Mouse (Mus musculus) monocyte, adult 2 months (primary cell): ENCODE results near the gene Cdyl.

ENCODE experiments used
- DNase-seq, 2 experiments: peaks; one replicate each; pipeline ENCODE4 v3.0.0; 2022; ENCODE audit warnings: low spot score in 2 of 2, low read depth in 1 of 2

Cdyl gene

DNA sequence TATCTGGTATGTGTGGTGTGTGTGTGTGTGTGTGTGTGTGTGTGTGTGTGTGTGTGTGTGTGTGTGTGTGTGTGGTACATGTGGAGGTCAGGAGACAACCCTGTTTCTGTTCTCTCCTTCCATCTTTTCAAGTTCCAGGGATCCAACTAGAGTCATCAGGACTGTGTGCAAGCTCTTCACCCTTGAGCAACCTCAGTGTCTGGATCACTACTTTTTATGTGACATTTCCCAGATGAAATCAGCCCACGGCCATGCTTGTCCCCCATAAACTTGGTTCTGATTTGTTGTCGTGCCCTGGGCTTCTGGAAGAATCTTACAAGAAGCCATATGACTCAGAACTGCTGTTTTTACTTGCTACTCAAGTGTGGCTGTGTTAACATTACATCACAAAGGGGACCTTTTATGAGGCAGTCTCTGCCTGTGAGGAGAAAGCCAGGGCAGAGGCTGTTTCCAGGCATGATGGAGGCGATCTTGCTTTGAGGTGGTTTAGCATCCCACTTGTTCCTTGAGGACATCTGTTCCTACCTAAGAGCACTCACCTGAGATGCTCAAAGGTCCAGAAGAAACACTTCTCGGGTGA, at the start of gene Cdyl:
Gene Cdyl, plus strand, starts transcription at position 428 of the 580 bp plus-strand sequence.
- no peak for DNase-seq

GRCm38 (mm10) chr13:35610718-35611117, 48.9 kb upstream of the Cdyl start:
- DNase-seq, result no peak

DNA sequence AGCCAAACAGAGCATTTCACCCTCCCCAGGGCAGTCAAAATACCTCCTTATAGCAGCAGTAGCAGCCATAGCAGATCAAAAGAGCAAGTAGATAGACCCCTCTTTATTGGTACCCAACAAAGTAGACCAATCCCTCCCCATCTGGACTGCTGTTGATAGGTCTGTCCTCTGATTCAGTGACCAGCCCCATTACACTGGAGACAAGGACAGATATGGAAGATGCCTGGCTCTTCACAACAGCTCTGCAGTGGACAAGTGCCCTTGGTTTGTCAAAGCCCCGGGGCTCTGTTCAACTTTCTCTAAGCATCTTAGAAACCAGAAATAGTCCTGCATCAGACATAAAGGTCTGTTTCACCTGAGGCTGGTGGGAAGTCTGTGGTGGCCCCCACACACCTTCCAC, 47.1 kb upstream of the Cdyl start:
- DNase-seq, result no peak

DNA sequence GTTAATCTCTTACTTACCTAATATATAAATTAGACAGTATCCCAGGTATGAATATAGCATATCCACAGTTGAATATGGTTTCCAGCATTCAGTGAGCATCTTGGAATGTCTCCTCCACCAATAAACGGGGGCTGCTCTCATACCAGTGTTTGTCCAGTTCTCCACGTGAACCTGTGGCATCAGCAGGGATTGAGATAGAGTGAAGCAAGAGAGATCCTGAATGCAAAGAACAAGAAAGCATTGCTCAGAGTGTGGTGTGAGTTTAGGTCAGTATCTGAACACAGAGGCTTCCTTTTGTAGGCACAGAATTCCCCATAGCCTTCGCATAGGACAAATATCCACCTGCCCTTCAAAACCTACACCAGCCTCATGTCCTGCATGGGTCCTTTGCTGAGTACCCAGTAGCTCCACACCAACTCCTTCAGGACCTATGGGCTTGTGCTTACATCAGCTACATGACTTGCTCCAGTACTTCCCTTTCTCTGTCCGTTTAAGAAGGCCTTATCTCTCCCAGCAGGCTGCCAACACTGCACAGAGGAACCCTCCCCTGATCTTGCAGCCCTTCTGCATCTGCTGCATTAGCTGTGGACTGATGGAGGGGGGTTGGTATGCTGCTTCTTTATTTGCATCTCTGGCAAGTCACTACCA, 44.7 kb upstream of the Cdyl start:
- no peak for DNase-seq

- DNase-seq, result no peak
Measured at GRCm38 (mm10) chr13:35616524-35617099, 43.0 kb upstream of the Cdyl start.

- no peak for DNase-seq
Measured at GRCm38 (mm10) chr13:35619356-35619755, 40.3 kb upstream of the Cdyl start.

DNA sequence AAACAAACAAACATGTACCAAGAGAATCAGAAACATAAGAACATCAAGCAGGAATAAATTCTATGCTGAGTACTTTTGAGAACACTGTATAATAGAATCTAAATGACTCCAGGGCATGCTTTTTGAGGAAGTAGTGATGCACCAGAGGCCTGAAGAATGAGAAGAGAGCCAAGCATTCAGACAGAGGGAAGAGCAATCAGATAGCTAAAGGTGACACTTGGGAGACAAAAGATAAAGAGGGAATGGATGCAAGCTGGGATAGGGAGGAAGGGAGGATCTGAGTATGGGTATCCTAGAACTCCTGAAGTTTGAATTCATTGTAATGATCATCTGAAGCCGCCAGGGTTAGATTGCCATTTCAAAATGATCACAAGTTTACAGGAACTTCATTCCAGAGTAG, 38.9 kb upstream of the Cdyl start:
- DNase-seq, result no peak

DNA sequence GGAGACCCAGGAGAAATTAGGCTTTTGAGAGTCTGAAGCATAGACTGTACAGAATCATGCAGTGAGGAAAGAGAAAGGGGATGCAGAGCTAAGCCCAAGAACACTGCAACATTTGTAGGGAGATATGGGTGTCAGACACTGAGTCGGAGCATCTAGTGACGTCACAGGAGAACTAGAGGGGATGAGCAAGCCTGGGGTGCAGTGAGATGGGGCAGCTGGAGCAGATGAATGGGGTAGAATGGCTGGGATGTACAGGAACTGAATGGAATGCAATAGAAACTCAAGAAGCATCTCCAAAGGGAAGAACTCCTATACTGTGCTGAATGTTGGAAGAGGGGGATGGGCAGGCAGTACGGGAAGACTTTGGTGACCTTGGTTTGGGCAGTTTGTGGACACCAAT, 34.8 kb upstream of the Cdyl start:
- DNase-seq, result no peak

GRCm38 (mm10) chr13:35625556-35625955, 34.1 kb upstream of the Cdyl start:
- DNase-seq, result no peak

GRCm38 (mm10) chr13:35627319-35627718, 32.3 kb upstream of the Cdyl start:
- no peak for DNase-seq

DNA sequence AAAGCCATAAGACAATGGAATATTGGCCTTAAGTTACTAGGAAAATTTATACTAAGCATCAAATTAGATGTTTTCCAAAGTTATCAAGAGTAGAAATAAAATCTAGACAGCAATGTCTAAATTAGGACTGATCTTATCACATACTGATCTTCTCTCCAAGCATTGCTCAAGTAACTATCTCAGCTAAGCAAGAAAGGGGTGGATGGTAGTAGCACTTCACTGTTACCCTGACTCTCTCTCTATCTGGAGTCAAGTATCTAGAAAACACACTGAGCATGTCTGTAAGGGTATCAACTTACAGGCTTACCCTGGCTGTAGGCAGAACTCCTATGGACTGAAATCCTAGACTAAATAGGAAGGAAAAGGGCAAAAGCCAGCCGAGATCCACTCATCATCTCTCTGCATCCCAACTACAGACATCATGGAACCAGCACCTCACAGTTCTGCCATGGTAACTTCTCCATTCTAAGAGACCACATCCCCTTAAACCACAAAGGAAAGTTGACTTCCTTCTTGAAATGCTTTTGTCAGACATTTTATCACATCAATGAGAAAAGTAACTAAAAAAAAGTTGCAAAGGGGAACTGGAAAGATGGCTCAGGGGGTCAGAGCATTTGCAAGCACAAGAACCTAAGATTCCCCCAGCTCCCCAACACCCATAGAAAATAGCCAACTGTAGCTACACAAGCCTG, 12.4 kb upstream of the Cdyl start:
- no peak for DNase-seq

- no peak for DNase-seq
Measured at GRCm38 (mm10) chr13:35650284-35650872, 9.3 kb upstream of the Cdyl start.

GRCm38 (mm10) chr13:35652851-35653250, 6.8 kb upstream of the Cdyl start:
- no peak for DNase-seq

- no peak for DNase-seq
Measured at GRCm38 (mm10) chr13:35656853-35657252, 2.8 kb upstream of the Cdyl start.

- DNase-seq, result peak; percentile 34 to 49
Measured at GRCm38 (mm10) chr13:35665456-35665855, 5.8 kb downstream of the Cdyl start.

- no peak for DNase-seq
Measured at GRCm38 (mm10) chr13:35669910-35670469, 10.4 kb downstream of the Cdyl start.

- no peak for DNase-seq
Measured at GRCm38 (mm10) chr13:35670875-35671274, 11.2 kb downstream of the Cdyl start.

- DNase-seq, result no peak
Measured at GRCm38 (mm10) chr13:35676921-35677320, 17.3 kb downstream of the Cdyl start.

DNA sequence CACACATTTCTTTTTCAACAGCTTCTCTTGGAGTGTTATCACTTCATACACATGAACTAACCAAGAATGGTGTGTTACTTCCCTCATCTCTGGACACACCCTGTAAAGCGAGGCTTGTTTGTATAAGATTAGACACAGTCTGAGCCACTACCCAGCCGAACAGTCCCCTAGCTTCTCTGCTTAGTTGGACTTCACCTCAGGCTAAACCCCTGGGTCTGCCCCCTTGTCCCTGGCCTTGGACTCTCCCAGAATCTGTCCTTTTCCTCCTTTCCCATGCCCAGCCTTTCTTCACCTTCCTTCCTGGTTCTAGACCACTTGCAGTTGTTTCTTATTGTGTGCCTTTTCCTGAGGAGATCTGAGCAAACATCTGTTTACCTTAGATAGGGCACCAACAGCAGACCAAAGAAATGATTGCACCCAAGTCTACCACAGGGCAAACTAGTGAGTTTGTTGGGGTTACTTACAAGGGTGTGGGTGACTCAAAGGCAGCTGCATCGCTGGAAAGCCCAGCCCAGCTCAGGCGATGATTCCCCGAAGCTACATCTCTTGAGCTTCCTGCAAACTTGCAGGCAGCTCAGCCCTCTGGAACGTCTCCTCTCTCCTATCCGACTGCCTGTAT, 17.9 kb downstream of the Cdyl start:
- DNase-seq, result no peak

- no peak for DNase-seq
Measured at GRCm38 (mm10) chr13:35678691-35679090, 19.1 kb downstream of the Cdyl start.

DNA sequence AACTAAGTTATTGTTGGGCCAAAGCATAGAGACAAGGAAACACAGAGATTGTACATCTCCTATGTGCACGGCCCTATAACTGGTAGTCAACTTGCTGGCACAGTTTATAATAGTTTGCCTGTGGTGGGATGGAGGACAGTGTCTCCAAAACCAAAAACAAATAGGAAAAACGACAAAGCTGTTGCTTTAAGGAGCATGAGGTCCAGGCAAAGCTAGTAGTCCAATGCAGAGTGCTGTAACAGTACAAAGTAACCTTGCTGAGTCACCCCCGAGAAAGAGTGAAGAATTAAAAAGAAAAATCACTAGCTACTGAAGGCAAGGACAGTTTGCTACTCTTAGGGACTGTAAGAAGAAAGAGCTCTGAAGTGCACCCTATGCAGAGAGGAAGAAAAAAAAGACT, 21.7 kb downstream of the Cdyl start:
- DNase-seq, result no peak
